Mouse (Mus musculus): ENCODE data around the gene Gm11444.

DNA sequence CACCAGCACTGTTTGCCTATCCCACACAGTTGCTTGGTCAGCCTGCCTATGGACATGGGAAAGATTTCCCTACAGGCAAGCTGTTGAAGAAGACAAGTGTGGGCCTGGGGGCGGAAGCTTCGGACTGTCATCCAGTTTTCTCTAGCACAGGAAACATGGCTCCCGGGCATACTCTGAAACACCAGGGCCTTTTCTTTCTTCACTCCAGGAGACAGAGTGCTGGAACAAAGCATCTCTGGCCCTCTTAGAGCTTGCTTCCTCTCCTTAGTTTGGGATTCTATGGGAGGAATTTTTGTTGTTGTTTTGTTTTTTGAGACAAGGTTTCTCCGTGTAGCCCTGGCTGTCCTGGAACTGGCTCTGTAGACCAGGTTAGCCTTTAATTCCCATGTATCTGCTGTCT, 34.4 kb upstream of the Gm11444 start:
- no peak for TF ChIP-seq CTCF (IDR thresholded peaks at IDR 0.05; ENCODE audit: insufficient read depth, low read depth, low read length)
- TF ChIP-seq POLR2A (IDR thresholded peaks at IDR 0.05; ENCODE audit: insufficient read depth, low read depth, low read length) = no peak

Data from olfactory bulb, adult 2 months (tissue).